Mouse (Mus musculus) cortical plate, adult 2 months (tissue): ENCODE results near the gene Dhx16. TPM values are rescaled to one million over a fixed set of nuclear protein-coding genes. Genes with fewer than 3 reads are reported as not detected.

Experiments used
- H3K27ac ChIP-seq: fragments of 200-500 bp; 2 replicates; pipeline ENCODE4 v1.5.1; 2012; ENCODE audit warnings: low read length, control low read depth, inconsistent platforms; ENCODE audit not compliant: insufficient read depth
- H3K4me1 ChIP-seq: fragments of 200-500 bp; 2 replicates; pipeline ENCODE4 v1.6.1; 2011; ENCODE audit warnings: low read length; ENCODE audit not compliant: control insufficient read depth, insufficient read depth
- H3K4me3 ChIP-seq: fragments of 200-500 bp; 2 replicates; pipeline ENCODE4 v1.5.1; 2011; ENCODE audit warnings: mild to moderate bottlenecking, low read length, control low read depth; ENCODE audit not compliant: insufficient read depth
- CTCF ChIP-seq: fragments of 200-500 bp; IDR thresholded peaks from 2 replicates; pipeline ENCODE4 v1.5.1; 2011; ENCODE audit warnings: mild to moderate bottlenecking, control low read depth, low read length; ENCODE audit not compliant: insufficient read depth; ENCODE audit errors: extremely low read depth
- POLR2A ChIP-seq: fragments of 200-500 bp; IDR thresholded peaks from 2 replicates; pipeline ENCODE4 v1.6.1; 2011; ENCODE audit warnings: mild to moderate bottlenecking, low read length, control low read depth; ENCODE audit not compliant: insufficient read depth; ENCODE audit errors: extremely low read depth
- polyA plus RNA-seq: library from polyadenylated mRNA; depleted of rRNA; stranded (reverse); fragments of >200 nt; gene quantifications from 2 replicates; pipeline ENCODE4 v1.2.3, GENCODE M21; 2012

Gene Dhx16
- polyA plus RNA-seq, 1 experiment: 44.1 TPM

DNA sequence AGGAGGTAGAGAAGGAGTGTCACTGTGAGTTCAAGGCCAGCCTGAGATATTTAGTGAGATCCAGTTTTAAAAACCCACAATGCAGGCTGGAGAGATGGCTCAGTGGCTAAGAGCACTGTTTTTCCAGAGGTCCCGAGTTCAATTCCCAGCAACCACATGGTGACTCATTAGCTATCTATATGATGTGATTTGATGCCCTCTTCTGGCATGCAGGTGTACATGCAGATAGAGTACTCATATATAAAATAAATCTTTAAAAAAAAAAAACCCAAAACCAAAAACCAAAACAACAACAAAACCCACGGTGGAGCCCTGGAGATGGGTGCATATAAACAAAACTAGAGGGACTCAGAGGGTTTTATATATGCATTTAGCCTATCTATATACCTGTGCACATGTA, 28.0 kb downstream of the Dhx16 start:
- TF ChIP-seq POLR2A: no peak
- no peak for TF ChIP-seq CTCF
- Histone ChIP-seq H3K4me3 (no peak overlapping the region), H3K4me1 (no peaks in the 10 kb centered on the region), H3K27ac (no peak overlapping the region)

DNA sequence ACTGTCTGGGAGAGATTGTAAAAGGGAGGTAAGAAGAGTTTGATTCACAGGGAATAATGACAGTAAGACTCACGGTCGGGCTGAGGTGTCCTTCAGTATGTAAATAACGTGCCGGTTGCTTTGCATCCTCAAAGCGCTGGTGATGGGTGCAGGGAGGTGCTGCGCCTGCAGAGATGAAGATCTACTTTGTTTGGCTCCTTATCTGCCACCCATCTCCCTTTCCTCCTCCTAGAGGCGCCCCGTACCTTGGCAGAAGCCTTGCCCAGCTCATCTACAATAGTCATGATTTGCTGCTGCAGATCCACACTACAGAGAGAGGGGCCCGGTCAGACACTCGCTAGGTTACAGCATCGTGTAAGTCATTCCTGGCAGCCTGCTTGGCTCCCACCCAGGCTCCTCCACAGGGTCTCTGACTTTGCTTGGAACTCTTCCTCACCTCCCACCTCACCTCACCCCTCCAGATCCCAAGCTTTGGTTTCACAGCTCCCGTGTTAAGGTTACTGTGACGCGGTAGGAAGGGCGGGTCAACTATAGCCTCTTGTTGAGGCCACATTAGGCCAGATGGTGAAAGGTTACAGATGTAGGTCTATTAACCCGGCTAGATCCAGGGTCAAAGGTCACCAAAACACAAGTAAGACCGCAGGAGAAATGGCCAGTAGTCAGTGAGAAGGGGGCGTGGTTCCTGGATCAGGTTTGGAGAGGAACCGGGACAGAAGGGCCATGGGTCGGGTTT, 29.7 kb downstream of the Dhx16 start:
- H3K4me3 ChIP-seq: peak overlapping the region; percentile 58
- TF ChIP-seq CTCF (no peak), POLR2A (no peak)
- H3K4me1 ChIP-seq: no peaks in the 10 kb centered on the region
- 0 out of 2 replicates have a peak overlapping the region, but pooled peaks have one; percentile 2 for H3K27ac ChIP-seq

DNA sequence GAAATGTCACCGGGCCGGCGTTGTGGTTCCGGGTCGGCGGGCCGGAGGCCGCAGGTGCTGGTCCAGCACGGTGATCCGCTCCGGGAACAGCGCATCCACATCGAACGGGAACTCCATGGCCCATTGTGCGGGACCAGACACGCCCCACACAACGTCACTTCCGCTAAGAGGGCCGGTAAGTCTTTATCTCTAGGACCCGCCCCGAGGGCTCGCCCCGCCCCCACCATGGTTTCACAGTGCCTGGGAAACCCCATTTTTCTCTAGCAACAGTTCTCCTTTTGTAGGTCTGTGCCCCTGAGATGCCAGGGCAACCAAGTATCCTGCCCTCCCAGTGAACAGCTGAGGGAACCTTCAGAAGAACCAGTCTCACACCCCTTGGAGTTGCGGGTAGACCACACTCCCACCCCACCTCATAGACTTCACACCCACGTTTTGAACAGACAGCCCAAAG, 30.3 kb downstream of the Dhx16 start, which contains the start of gene Atat1:
Gene Atat1 (minus strand): TSS at position 157 of the 451 bp plus-strand sequence.
- peak within 1 kb of the TSS; percentile 58 for H3K4me3 ChIP-seq
- 0 out of 2 replicates have a peak within 1 kb of the TSS, but pooled peaks have one; percentile 2 for H3K27ac ChIP-seq
- H3K4me1 ChIP-seq: no peaks in the 10 kb centered on the region
- TF ChIP-seq POLR2A (peak; percentile 90), CTCF (no peak)

GRCm38 (mm10) chr17:35914975-35915374, 35.4 kb downstream of the Dhx16 start:
- Histone ChIP-seq H3K4me3 (no peak overlapping the region; the same call in 1 of the 2 replicates), H3K27ac (no peak overlapping the region)
- TF ChIP-seq POLR2A: no peak
- TF ChIP-seq CTCF: no peak

DNA sequence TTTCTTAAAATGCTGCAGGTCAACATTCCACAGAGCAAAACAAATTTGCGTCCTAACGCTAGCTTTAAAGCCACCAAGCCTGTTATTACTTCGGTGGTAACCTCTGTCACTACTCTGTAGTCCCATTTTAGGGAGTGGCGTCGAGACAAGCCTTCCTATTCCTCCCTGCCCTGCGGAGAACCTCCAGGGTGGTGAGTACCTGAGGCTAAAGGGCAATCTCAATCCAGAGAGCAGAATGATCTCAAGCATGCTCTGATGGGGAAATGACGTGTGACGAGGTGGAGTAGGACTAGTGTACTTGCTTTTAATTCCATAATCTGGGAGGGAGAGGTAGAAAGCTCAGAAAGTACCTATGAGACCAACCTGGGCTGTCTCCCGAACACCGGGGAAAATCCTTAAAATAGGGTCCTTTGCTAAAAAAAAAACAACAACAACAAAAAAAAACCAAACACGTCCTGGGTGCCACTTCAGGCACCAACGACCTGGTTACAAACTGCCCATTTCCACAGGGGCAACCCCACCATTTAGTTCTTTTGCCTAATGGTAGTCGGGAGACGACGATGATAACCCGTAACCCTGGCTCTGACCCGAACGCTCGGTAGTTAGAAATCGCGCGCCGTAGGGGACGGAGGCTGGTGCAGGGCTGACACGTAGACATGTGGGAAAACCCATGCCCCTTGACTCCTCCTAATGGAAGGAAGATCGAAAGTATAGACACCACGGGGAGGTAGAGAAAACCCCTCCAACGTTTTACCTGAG, 36.1 kb downstream of the Dhx16 start:
- Histone ChIP-seq H3K27ac (peak overlapping the region; percentile 2; the same call in 1 of the 2 replicates), H3K4me3 (peak overlapping the region; percentile 57), H3K4me1 (peaks cover 5% of the 10 kb centered on the region; the same call in 1 of the 2 replicates)
- TF ChIP-seq CTCF (no peak), POLR2A (no peak)

More at GRCm38 (mm10) chr17:35914975-35915374, 35.4 kb downstream of the Dhx16 start:
- H3K4me1 ChIP-seq: peaks cover 5% of the 10 kb centered on the region; the same call in 1 of the 2 replicates

GRCm38 (mm10) chr17:35916297-35917142, 36.9 kb downstream of the Dhx16 start, which contains the start of the genes Mrps18b and Ppp1r10:
Gene Mrps18b, minus strand, starts transcription at chr17:35916389.
Gene Ppp1r10, plus strand, starts transcription at chr17:35916434.
- H3K4me3 ChIP-seq: peak within 1 kb of the TSS; percentile 57
- peak; percentile 36; the same call in 1 of the 2 replicates for TF ChIP-seq CTCF
- TF ChIP-seq POLR2A: peak; percentile 98
- H3K27ac ChIP-seq: peak within 1 kb of the TSS; percentile 90
- peaks cover 8% of the 10 kb centered on the region; the same call in 1 of the 2 replicates for H3K4me1 ChIP-seq

GRCm38 (mm10) chr17:35917143-35917462, 37.5 kb downstream of the Dhx16 start:
- H3K27ac ChIP-seq: peak overlapping the region; percentile 90
- H3K4me3 ChIP-seq: peak overlapping the region; percentile 57
- TF ChIP-seq CTCF: no peak
- peaks cover 8% of the 10 kb centered on the region; the same call in 1 of the 2 replicates for H3K4me1 ChIP-seq

- peak; percentile 72 for TF ChIP-seq POLR2A
- TF ChIP-seq CTCF: no peak
- H3K4me3 ChIP-seq: peak overlapping the region; percentile 57
- H3K27ac ChIP-seq: peak overlapping the region; percentile 90
- H3K4me1 ChIP-seq: peaks cover 8% of the 10 kb centered on the region; the same call in 1 of the 2 replicates
Observed at GRCm38 (mm10) chr17:35917463-35918251, 38.0 kb downstream of the Dhx16 start.
